Mouse (Mus musculus) CH12.LX (cell line): ENCODE results near the gene Olfr761.

Experiments
- MAZ ChIP-seq: IDR thresholded peaks from 2 replicates; pipeline ENCODE4 v1.6.1; 2012; ENCODE audit warnings: low read depth, mild to moderate bottlenecking, inconsistent platforms, low read length, improper control_type of control experiment, moderate library complexity
- RAD21 ChIP-seq: IDR thresholded peaks from 2 replicates; pipeline ENCODE4 v1.6.1; 2011; ENCODE audit warnings: low read depth, mild to moderate bottlenecking, low read length, improper control_type of control experiment, moderate library complexity
- RCOR1 ChIP-seq: conservative IDR thresholded peaks from 2 replicates; pipeline ENCODE4 v1.6.1; 2012; ENCODE audit warnings: low read depth, mild to moderate bottlenecking, inconsistent platforms, low read length, improper control_type of control experiment
- USF1 ChIP-seq: IDR thresholded peaks from 2 replicates; pipeline ENCODE4 v1.6.1; 2014; ENCODE audit warnings: low read depth, mild to moderate bottlenecking, inconsistent platforms, low read length, improper control_type of control experiment

DNA sequence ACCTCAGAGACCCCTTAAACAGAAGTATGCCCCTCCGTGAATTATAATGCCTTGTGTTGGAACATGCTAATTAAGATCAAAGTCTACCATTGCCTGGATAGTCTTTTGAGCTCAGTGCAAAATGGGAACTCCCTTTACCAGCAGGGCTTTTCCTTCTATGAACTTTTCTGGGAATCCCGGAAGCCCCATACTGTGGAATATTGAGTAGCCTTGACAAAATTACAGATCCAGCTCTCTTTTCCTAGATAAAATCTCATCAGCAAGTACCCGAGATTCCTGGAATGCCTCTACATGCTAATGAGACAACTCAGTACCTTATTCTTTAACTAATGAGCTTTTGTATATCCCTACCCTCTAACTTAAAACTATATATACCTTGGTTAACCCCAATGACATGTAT lies 20.7 kb upstream of the Olfr761 start:
- TF ChIP-seq MAZ (no peak), USF1 (no peak), RAD21 (no peak), RCOR1 (no peak)
